Comparison of ENCODE assay signal across 7 mouse cellular contexts in genomic region chr7:37357647-37358395, GRCm38 (mm10).
A peak's percentile ranks its signal among the peaks of the same experiment; 100 is the strongest.
DNase-seq lines count a peak whose midpoint lies in the region; ATAC-seq and TF ChIP-seq lines count a peak whose summit lies in the region.

No protein-coding gene starts in this region.

- peak overlapping the region; percentile 61 for H3K27ac ChIP-seq in embryonic facial prominence, embryonic 10.5 days (replicated peaks)
- H3K27ac ChIP-seq in heart, adult 2 months = no peak overlapping the region
- H3K27ac ChIP-seq in limb, embryonic 12.5 days = no peak overlapping the region

- H3K79me2 ChIP-seq in heart, adult 2 months (replicated peaks; ENCODE audit: control insufficient read depth, insufficient read depth, low read length) = no peaks in the 10 kb centered on the region

- peak; percentile 96 for TF ChIP-seq CTCF in heart, adult 2 months (IDR thresholded peaks at IDR 0.05)

- no peaks in the 10 kb centered on the region for H3K36me3 ChIP-seq in embryonic facial prominence, embryonic 10.5 days (replicated peaks)
- no peaks in the 10 kb centered on the region for H3K36me3 ChIP-seq in heart, adult 2 months (ENCODE audit: control insufficient read depth, insufficient read depth, low read length)
- H3K36me3 ChIP-seq in limb, embryonic 12.5 days = no peaks in the 10 kb centered on the region

- TF ChIP-seq POLR2A in heart, adult 2 months (IDR thresholded peaks at IDR 0.05; ENCODE audit: insufficient read depth, low read depth, low read length) = no peak

- H3K9ac ChIP-seq in heart, adult 2 months (ENCODE audit: low read depth, low read length) = no peak overlapping the region
- 0 out of 2 replicates have a peak overlapping the region, but pooled peaks have one; percentile 19 for H3K9ac ChIP-seq in limb, embryonic 12.5 days (replicated peaks)

- H3K4me2 ChIP-seq in limb, embryonic 12.5 days = peak overlapping the region; percentile 40

- DNase-seq in adrenal gland, postnatal 14 days = peak; percentile 89
- peak; percentile 89 for DNase-seq in embryonic facial prominence, embryonic 10.5 days (ENCODE audit: low spot score)
- DNase-seq in heart, adult 2 months = peak; percentile 79 to 91
- peak; percentile 56 to 87 for DNase-seq in kidney, adult 8-10 months
- DNase-seq in monocyte, adult 2 months (ENCODE audit: low read depth in 1 of 2, low spot score in 2 of 2) = peak; percentile 20 to 43
- DNase-seq in spleen, postnatal 36 days (ENCODE audit: low spot score in 2 of 2) = peak; percentile 56 to 57

- H3K27me3 ChIP-seq in embryonic facial prominence, embryonic 10.5 days (replicated peaks; ENCODE audit: low read depth, poor library complexity, severe bottlenecking) = peaks cover 14% of the 10 kb centered on the region
- no peaks in the 10 kb centered on the region for H3K27me3 ChIP-seq in heart, adult 2 months (ENCODE audit: control insufficient read depth, insufficient read depth, low read length)
- H3K27me3 ChIP-seq in limb, embryonic 12.5 days = peaks cover 9% of the 10 kb centered on the region; the same call in 1 of the 2 replicates

- no peak for ATAC-seq in limb, embryonic 12.5 days (ENCODE audit: insufficient number of reproducible peaks, insufficient read depth, low FRiP score, low TSS enrichment, low read depth)

- intact Hi-C loops in heart, adult 2 months (cut with DNase I) = loop anchor here (5.0 kb wide), 1 partner anchor 1476 kb away; no protein-coding TSS in a partner anchor

- H3K9me3 ChIP-seq in embryonic facial prominence, embryonic 10.5 days = no peaks in the 10 kb centered on the region
- no peaks in the 10 kb centered on the region for H3K9me3 ChIP-seq in limb, embryonic 12.5 days

- peak; percentile 57; the same call in 1 of the 2 replicates for TF ChIP-seq EP300 in heart, adult 2 months (IDR thresholded peaks at IDR 0.05; ENCODE audit: insufficient read depth, low read depth, low read length)

- peak overlapping the region; percentile 38 for H3K4me3 ChIP-seq in embryonic facial prominence, embryonic 10.5 days
- H3K4me3 ChIP-seq in heart, adult 2 months = no peak overlapping the region
- peak overlapping the region; percentile 21 for H3K4me3 ChIP-seq in limb, embryonic 12.5 days (replicated peaks)

- WGBS in embryonic facial prominence, embryonic 10.5 days = 21% methylated on average over 21 of the region's 21 CpGs
- WGBS in heart, adult 2 months = 25% methylated on average over 19 of the region's 21 CpGs
- WGBS in limb, embryonic 12.5 days = 20% methylated on average over 20 of the region's 21 CpGs

- peaks cover 29% of the 10 kb centered on the region for H3K4me1 ChIP-seq in embryonic facial prominence, embryonic 10.5 days
- no peaks in the 10 kb centered on the region for H3K4me1 ChIP-seq in heart, adult 2 months (ENCODE audit: control insufficient read depth, insufficient read depth, low read length)
- H3K4me1 ChIP-seq in limb, embryonic 12.5 days (replicated peaks) = peaks cover 18% of the 10 kb centered on the region

Comparison
In these comparisons a context has a peak if more than half of its experiments do, and no peak if none do; other contexts are left out.
1. DNase-seq: peak in every context shown above with its lines; median percentile 89 in adrenal gland, postnatal 14 days; 89 in embryonic facial prominence, embryonic 10.5 days; 85 in heart, adult 2 months; 72 in kidney, adult 8-10 months; 56 in spleen, postnatal 36 days; 32 in monocyte, adult 2 months.